Mouse (Mus musculus) heart, embryonic 15.5 days (tissue): ENCODE measurements around the gene Il6. TPM values are rescaled to one million over a fixed set of nuclear protein-coding genes. Genes with fewer than 3 reads are reported as not detected.
"Not testable (repeated sequence)": the region's sequence is repeated elsewhere in the genome, so short reads cannot be mapped to it uniquely, and the experiment has no call there.

ENCODE experiments used
- ATAC-seq: fragments of 200-750 bp; cut with Nextera tagmentation; replicated peaks from 2 replicates; pipeline ENCODE4 v1.8.0; 2017; ENCODE audit warnings: low read depth, moderate TSS enrichment; ENCODE audit not compliant: insufficient number of reproducible peaks, insufficient read depth, low FRiP score
- H3K27ac ChIP-seq: fragments of 300-500 bp; sonication (generic); 2 replicates; pipeline ENCODE4 v1.5.1; 2015; ENCODE audit warnings: mild to moderate bottlenecking, inconsistent platforms
- H3K27me3 ChIP-seq: fragments of 300-500 bp; sonication (generic); 2 replicates; pipeline ENCODE4 v1.6.1; 2015; ENCODE audit warnings: inconsistent platforms
- H3K36me3 ChIP-seq: fragments of 300-500 bp; sonication (generic); 2 replicates; pipeline ENCODE4 v1.6.1; 2015; ENCODE audit warnings: mild to moderate bottlenecking, inconsistent platforms
- H3K4me1 ChIP-seq: fragments of 300-500 bp; sonication (generic); replicated peaks from 2 replicates; pipeline ENCODE4 v1.6.1; 2015; ENCODE audit warnings: inconsistent platforms
- H3K4me2 ChIP-seq: fragments of 300-500 bp; sonication (generic); 2 replicates; pipeline ENCODE4 v1.6.1; 2015; ENCODE audit warnings: inconsistent platforms, mild to moderate bottlenecking, moderate library complexity
- H3K4me3 ChIP-seq: fragments of 300-500 bp; sonication (generic); 2 replicates; pipeline ENCODE4 v1.5.1; 2015; ENCODE audit warnings: mild to moderate bottlenecking, inconsistent platforms
- H3K9ac ChIP-seq: fragments of 300-500 bp; sonication (generic); 2 replicates; pipeline ENCODE4 v1.6.1; 2015; ENCODE audit warnings: mild to moderate bottlenecking, inconsistent platforms
- H3K9me3 ChIP-seq: fragments of 300-500 bp; sonication (generic); replicated peaks from 2 replicates; pipeline ENCODE4 v1.6.1; 2016; ENCODE audit warnings: inconsistent platforms
- WGBS: fragments of 180-500 bp; shearing (Covaris S2); methylation state at CpG from one replicate; pipeline ENCODE4 v1.1.7; 2015; ENCODE audit warnings: mixed read lengths; 5-methylcytosine and 5-hydroxymethylcytosine counted together
- polyA plus RNA-seq: library from polyadenylated mRNA; unstranded; fragments of >200 nt; fragmentation: Nextera tagmentation; extraction: Ambion mirVana; gene quantifications from 2 replicates; pipeline ENCODE4 v1.2.1, GENCODE M21; 2015

Il6 gene
- polyA plus RNA-seq, 1 experiment from 2014 or later: 0.13 TPM

DNA sequence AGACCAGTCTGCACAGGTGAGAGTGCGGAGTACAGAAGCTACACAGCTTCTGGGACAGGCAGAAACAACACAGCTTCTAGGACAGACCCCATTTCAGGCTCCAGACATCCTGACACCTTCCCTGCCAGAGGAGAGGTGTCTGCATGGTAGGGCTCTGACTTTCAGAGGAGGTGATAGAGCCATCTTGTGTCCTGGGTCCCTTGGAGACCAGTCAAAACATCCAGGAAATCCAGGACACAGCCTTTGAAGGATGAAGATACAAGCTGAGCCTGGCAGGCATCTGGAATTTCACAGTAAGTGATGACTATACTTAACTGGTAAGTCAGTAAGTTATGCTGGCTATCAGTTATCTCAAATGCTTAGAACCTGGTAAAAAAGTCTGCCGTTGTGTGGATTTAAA, 24.2 kb downstream of the Il6 start:
- ATAC-seq, H3K9me3 ChIP-seq, H3K36me3 ChIP-seq, H3K4me2 ChIP-seq, H3K27me3 ChIP-seq, H3K27ac ChIP-seq, H3K9ac ChIP-seq, H3K4me3 ChIP-seq, H3K4me1 ChIP-seq: not testable (repeated sequence)
- 67% methylated on average over 2 of the region's 2 CpGs for WGBS

DNA sequence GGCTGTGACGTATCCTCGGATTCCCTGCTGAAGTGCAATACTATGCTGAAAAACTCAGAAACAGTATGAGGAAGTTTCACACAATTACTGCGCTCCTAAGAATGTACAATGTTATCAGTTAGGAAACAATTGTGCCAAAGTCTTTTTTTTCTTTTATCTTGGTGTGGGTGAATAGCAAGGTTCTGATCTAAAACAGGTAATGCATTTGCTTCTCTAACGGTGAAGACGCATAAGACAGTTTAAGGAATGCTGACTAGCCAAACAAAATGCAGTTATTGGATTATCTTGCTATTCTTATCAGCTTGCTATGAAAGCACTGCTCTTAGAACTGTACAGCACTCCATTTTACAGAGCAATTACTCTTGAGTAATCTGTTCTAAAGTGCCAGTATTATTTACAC, 26.4 kb downstream of the Il6 start:
- ATAC-seq, H3K4me1 ChIP-seq, H3K27me3 ChIP-seq, H3K4me3 ChIP-seq, H3K9ac ChIP-seq, H3K4me2 ChIP-seq, H3K9me3 ChIP-seq, H3K27ac ChIP-seq, H3K36me3 ChIP-seq: not testable (repeated sequence)
- WGBS: 52% methylated on average over 5 of the region's 5 CpGs

DNA sequence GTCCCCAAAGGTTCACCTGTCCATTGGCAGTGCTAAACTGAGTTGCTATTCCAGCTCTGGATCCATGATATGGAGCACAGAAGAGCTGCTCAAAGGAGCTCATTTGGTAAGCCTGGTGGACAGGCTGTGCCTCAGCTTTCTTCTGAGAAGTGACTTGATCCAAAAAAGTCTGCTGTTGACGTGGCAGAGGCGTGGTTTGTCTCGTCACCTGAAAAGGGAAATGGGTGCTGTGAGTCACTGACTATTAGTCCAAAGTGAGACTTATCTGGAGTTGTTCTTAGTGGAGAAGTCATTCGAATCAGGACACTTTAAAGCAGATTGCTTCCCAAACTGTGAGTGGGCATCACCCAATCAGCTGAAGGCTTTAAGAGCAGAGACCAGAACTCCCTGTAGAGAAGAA, 26.9 kb downstream of the Il6 start:
- H3K27ac ChIP-seq, H3K9me3 ChIP-seq, H3K4me1 ChIP-seq, H3K4me3 ChIP-seq, H3K9ac ChIP-seq, H3K4me2 ChIP-seq, H3K27me3 ChIP-seq, H3K36me3 ChIP-seq, ATAC-seq: not testable (repeated sequence)
- 56% methylated on average over 4 of the region's 4 CpGs for WGBS

DNA sequence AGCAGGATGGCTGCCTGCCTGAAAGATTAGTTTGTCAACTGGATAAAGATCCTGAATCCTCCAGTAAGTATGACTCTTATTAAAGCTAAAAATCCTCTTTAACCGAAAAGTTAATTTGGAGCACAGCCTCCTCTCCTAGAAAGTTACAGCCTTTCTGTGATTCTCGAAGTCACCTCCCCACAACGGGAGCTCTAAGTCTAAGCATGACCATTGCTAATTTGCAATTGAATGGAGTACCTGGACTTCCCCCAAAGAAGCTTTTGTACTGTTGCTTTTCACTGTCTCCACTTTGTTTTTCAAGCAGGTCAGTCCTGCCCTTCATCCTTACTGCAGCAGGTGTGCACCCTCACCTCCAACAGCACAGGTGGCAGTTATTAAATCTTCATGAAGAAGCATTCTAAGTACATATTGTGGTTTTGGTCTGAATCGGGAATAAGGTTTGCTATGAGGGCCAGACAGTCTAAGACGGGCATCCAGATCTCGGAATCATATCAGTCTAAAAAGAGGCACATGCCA, 45.4 kb downstream of the Il6 start:
- no peak overlapping the region for H3K27ac ChIP-seq
- no peaks in the 10 kb centered on the region for H3K4me1 ChIP-seq
- WGBS: 87% methylated on average over 6 of the region's 6 CpGs
- no peak for ATAC-seq
- H3K9me3 ChIP-seq: no peaks in the 10 kb centered on the region
- H3K9ac ChIP-seq: no peak overlapping the region
- H3K27me3 ChIP-seq: no peaks in the 10 kb centered on the region
- no peak overlapping the region for H3K4me2 ChIP-seq
- no peak overlapping the region for H3K4me3 ChIP-seq
- peaks cover 29% of the 10 kb centered on the region for H3K36me3 ChIP-seq

DNA sequence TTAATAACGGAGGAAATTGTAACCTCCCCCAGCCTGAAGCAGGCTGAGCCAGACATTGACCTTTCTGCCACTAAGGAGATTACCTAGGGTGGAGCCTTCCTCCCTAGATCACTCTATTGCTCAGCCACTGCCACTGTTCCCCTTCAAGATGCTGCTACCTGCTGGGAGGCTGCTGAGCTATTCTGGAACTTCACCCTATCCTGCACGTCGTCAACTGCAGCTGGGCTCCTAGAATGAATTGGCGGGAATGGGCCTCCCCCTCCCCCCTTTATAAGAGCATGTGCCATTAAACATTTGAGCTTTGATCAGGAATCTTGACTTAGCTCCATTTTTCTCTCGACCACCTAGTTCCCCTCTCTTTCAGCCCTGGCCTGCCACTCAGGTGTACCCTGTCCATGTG, 46.7 kb downstream of the Il6 start:
- H3K4me2 ChIP-seq, H3K4me3 ChIP-seq, H3K27ac ChIP-seq, H3K4me1 ChIP-seq, ATAC-seq, H3K27me3 ChIP-seq, H3K9ac ChIP-seq, H3K9me3 ChIP-seq: not testable (repeated sequence)
- H3K36me3 ChIP-seq: peaks cover 37% of the 10 kb centered on the region
- WGBS: 77% methylated on average over 5 of the region's 5 CpGs

DNA sequence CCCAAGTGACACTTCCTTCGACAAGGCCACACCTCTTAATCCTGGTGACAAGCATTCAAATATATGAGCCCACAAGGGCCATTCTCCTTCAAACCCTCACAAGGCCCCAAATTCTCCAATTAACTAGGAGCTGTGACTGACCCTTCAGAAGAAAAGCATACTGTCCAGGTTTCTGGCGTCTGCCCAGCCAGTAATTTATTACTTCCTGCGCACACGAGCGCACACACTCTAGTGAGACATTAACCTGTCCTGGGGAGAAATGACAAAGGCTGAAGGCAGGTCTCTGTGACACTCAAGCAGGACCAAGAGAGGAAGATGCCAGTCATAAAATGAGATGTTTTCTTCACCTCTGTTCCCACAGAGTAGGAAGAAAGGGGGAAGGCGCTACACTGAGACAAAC, 54.8 kb downstream of the Il6 start:
- WGBS: 82% methylated on average over 6 of the region's 6 CpGs
- ATAC-seq: no peak
- Histone ChIP-seq H3K4me3 (no peak overlapping the region), H3K4me2 (no peak overlapping the region), H3K9me3 (no peaks in the 10 kb centered on the region), H3K4me1 (peaks cover 10% of the 10 kb centered on the region), H3K36me3 (peaks cover 56% of the 10 kb centered on the region), H3K9ac (no peak overlapping the region), H3K27ac (no peak overlapping the region), H3K27me3 (no peaks in the 10 kb centered on the region)

Other genes with a start within 250 kb of the Il6 start
- 84.8 and 113 TPM in 2 replicates for gene Tyms, start 60.5 kb downstream of the Il6 start, polyA plus RNA-seq
- gene Garem2, start 92.0 kb downstream of the Il6 start, polyA plus RNA-seq: 0.18 and 0.25 TPM in 2 replicates
- gene 3110082J24Rik, start 93.0 kb downstream of the Il6 start, polyA plus RNA-seq: not detected in 2 replicates
- gene Hadha, start 142.0 kb downstream of the Il6 start, polyA plus RNA-seq: 261 and 298 TPM in 2 replicates
- 361 and 426 TPM in 2 replicates for gene Hadhb, start 142.1 kb downstream of the Il6 start, polyA plus RNA-seq
- gene Adgrf3, start 192.6 kb downstream of the Il6 start, polyA plus RNA-seq: 0.25 and 0.46 TPM in 2 replicates
- gene Selenoi, start 219.5 kb downstream of the Il6 start, polyA plus RNA-seq: 13.3 and 13.9 TPM in 2 replicates